Mouse (Mus musculus): Measurements from ENCODE around the gene Trim50.
"Not testable (repeated sequence)": the region's sequence is repeated elsewhere in the genome, so short reads cannot be mapped to it uniquely, and the experiment has no call there.

The Trim50 gene

DNA sequence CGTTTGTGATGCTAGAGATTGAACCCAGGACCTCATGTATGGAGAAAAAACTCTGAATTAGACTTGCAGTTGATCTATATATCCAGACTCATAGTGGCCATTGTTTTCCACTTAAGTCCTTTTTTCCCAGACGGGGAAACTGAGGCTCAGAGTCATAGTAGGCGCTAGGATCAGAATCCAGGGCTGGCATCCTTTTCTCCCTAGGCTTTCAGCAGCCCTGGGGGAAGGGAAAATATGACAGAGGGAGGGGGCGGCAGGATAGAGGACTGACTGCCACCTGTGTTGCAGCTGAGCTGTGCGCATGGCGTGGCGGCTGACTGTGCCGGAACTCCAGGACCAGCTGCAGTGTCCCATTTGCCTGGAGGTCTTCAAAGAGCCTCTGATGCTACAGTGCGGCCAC, at the start of gene Trim50:
Trim50 (plus strand) TSS at position 301 of the 400 bp plus-strand sequence.
- no peak for DNase-seq

DNA sequence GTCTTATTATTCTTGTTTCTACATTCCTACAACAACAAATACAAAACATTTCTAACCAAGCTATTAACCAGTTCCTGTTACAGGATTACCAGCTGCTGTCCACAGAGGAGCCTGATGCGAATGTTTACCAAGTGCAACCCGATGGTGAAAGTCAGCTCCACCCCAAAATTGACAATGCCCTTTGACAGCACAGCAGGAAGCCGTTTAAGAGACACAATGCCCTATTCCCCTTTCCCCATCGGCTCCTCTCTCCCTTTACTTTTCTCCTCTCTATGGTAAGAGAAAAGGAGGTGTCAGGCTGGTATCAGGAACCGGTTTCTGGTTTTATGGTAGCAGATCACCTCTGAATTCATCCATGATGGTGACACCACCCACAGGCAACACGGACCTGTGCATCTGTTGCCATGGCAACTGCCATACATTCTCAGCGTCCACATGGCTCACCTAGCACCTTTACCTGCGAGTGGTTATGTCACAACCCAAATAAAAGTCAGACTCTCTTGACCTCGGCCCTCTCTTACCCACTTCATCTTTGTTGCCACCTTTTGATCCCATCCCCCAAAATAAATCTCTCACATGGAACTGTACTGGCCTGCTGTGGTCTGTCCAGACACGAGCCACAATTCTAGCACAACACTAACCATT, 46.7 kb upstream of the Trim50 start:
- no peak for DNase-seq

DNA sequence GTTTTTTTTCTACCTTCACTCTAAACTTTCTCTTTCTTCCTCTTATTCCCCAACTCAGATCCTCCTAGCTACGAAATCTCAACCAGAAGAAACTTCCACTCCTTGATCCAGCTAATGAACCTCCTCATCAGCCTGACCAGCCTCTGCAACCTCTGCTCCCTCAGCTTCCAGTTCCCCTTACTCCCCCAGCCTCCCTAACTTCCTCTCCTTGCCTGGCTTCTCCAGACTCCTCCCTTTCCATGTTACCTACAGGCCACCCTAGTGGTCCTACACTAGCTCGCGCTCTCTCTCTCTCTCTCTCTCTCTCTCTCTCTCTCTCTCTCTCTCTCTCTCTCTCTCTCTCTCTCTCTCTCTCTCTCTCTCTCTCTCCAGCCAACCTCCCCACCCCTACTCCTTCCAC, 36.9 kb upstream of the Trim50 start:
- DNase-seq: no peak

DNA sequence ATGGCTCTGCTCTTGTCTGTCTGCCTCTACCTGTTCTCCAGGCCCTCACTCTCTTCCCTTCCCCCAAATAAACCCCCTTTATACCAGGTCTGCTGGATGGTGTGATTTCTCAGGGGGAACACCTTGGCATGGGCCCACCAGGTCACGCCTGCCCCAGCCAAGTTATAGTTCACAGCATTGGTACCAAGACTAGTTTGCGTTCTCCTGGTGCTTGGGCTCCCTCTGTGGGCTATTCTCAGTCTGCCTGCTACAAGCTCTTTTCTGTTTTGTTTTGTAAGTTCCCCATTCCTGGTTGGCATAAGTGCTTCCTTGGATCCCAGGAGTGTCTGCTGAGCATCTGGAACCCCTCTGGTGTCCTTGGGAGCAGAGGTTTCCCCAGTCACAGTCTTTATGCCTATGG, 33.2 kb upstream of the Trim50 start:
- DNase-seq: no peak

DNA sequence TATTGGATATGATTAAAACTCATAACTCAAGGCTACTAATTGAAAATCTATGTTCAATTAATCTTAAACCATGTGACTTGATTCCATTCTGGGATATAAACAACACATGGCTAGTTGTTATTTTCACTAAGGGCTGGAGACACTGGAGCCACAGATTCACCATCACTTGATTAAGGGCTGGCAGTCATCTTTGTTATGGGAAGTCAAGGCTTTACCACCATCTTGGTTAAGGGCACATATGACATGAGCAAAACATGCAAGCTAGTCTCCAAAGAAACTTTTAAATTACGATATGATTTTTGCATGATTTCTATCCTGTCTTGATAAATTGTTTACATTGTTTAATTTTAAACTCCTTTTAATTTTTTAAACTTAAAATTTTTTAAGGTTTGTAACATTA, 30.9 kb upstream of the Trim50 start:
- DNase-seq: no peak

DNA sequence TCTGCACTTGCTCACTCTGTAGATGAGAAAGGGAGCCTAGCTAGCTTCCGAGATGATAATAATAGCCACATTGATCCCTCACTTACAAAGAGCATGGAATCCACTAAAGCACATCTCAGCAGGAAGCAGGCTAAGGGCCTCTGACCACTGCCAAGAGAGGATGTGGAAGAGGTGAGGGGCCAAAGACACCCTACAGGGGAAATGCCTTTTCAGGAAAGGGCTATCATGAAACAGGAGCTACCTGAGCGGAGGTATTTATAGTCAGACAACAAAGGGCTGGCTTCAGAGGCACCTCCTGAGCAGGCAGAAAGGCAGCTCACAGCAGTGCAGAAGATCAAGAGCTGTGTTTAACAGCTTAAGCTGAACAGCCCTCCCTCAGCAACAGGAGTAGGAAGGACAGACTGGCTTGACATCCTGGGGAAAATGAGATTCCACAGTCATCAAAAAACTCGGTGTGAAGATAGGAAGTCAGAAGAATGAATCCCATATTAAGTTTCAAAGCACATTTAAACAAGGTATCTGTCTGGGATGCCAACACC, 26.9 kb upstream of the Trim50 start:
- no peak for DNase-seq

DNA sequence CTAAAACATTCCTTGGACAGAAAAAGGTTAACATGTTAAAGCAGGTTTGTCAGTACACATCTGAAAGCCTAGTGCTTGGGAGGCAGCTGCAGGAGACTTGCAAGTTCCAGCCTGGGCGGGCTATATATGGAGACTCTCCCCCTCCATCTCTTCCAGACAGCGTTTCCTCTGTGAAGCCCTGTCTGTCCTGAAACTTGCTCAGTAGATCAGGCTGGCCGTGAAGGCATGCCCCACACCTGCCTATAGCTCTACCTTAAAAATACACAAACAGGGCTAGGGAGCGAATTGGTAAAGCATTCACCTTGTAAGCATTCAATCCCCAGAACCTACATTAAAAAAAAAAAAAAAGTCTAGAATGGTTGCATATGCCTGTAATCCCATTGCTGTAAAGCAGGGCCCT, 23.6 kb upstream of the Trim50 start:
- no peak for DNase-seq

DNA sequence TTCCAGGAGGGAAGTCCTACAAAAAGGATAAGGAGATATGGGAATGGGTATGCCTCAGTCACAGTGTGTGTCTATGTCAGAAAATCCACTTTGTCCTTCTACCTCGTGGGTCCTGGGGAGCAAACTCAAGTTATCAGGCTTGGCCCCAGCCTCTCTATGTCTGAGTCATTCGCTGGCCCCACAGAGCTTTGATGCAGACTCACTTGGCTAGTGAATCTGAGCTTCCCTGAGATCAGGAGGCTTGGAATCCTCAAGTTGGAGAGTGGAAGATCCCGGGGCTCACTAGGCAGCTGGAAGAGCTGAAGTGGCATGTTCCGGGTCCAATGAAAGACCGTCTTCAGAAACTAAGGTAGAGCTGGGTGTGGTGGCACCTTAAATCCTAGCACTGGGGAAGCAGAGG, 22.9 kb upstream of the Trim50 start:
- DNase-seq: no peak

DNA sequence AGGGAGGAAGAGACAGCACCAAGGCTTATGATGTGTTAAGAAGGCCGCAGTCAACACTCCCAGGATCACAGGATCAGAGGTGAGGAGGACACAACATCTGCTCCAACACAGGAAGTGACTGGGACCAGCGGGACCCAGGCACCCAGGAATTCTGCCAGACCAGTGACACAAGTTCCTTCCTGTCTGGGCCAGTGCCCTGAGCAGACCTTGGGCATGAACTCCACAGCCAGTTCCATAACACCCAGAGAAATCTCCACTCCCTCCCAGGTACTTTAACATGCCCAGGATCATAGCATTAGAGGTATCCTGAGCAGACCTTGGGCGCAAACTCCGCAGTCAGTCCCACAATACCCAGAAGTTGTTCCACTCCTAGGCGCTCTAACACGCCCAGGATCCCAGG, 21.9 kb upstream of the Trim50 start:
- DNase-seq: no peak

DNA sequence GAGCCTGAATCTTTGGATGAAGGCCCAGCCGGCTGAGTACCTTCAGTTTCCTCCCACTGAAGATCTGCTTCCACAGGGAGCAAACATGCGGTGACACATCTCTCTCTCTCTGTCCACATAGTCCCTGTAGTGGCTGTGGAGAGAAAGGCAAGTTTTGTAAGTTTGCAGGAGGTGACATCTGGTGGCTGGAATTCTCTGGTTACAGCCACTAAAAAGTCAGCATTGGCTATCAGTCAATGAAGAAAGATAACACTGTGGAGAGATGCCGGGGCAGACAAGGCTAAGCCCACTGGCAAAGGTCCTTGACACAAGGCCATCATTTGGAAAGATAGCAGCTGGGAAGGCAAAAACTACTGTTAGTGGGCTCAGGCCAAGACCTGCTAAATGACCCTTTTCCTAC, 15.5 kb upstream of the Trim50 start:
- no peak for DNase-seq

DNA sequence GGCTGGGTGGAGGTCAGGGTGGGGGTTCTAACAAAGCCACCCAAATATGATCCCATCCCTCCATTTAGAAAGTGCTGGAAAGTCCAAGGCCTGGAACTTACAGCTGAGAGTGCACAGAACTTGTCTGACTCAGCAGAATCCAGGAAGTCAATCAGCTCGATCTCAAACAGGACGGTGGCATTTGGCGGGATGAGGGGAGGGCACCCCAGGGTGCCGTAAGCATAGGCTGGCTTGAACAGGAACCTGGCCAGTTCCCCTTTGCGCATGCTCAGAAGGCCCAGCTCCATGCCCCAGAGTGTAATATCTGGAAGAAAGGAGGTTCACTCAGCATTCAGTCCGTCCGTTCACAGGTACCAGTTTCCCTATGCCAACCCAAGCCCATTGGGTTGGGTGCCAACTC, 7.1 kb upstream of the Trim50 start:
- DNase-seq: peak; percentile 22

DNA sequence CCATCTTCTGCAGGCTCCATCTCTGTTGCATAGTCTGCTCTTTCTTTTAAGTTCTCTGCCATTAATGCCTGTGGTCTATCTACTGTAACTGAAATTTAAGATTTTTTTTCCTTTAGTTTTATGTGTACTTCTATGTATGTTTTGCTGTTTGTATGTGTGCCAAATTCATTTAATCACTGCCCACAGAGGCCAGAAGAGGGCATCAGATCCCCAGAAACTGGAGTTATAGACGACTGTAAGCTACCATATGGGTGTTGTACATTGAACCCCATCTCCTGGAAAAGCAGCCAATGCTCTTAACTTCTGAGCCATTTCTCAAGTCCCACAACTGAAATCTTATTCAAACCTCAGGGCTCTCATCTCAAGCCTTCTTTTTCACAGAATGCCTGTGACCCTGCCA, 6.7 kb upstream of the Trim50 start:
- no peak for DNase-seq

DNA sequence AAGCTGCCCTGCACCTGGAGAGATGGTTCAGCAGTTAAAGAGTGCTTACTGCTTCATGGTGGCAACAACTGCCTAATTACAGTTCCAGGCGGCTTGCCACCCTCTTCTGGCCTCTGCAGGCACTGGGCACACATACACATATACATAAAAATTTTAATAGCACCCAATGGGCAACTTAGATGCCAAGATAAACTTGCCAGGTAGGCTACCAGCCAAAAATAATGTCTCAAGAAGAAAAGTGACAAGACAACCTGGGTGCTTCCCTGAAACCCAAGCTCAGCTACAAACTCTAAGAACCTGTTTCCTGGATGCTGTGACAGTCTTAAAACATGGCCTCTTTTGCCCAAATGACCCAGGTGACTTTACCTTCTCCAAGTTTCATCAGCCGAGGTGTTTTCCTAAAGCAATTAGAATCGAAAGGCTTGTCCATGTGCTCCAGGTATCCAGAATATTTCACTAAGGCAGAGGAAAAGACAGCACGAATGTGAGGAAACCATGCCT, 5.5 kb upstream of the Trim50 start:
- DNase-seq: no peak

DNA sequence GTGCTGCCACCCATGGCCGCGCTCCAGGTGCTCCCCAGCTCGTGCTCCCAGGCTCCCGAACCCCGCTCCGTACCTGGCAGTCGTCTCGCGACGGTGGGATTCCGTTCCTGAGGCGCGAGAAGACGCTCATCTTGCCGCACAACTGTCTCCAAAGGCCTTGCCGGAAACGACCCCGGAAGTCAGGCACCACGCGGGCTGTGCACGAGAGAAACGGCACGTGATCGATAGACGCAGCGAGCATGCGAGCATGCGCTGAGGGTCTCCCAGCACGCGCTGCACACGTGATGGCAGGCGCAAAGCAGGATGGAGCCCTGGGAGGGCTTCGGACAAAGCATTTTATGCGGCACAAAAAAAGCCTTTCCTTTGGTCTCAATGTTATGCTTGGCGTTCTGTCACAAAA, 3.2 kb upstream of the Trim50 start, which contains the start of gene Fkbp6:
Fkbp6 (minus strand) TSS at position 183 of the 400 bp plus-strand sequence.
- DNase-seq: no peak

DNA sequence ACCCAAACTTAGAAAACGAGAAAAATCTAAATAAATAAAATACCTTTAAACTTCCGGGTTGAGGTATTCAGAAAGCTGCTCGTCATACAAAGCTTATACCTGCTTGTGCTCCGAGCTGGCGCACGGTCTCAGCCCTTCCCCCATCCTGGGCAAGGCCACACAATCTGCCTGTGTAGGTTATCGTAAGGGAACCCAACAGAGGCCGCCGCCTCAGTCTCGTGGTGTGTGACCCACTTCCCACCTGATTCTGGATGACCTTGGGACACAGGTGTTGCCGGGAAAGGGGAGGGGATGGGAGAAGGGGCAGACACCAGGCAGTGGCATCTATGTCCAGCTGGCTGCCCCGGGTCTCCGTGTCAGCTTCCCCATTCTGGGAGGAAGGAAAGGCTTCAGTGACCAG, 1.5 kb upstream of the Trim50 start:
- DNase-seq: no peak

DNA sequence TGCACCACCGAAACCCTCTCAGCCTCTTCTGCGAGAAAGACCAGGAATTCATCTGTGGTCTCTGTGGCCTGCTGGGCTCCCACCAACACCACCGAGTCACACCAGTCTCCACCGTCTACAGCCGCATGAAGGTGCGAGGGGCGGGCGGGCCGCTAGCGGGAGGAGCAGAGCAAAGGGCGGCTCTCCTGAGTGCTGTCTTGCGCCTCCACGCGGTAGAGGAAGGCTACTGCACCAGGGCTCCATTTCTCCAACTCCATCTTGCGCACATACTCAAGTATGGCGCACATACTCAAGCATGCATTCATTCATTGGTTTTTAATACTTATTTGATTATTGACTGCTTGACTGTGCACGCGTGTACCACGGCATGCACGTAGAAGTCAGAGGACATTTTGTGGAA, 469 bp downstream of the Trim50 start:
- DNase-seq: no peak

DNA sequence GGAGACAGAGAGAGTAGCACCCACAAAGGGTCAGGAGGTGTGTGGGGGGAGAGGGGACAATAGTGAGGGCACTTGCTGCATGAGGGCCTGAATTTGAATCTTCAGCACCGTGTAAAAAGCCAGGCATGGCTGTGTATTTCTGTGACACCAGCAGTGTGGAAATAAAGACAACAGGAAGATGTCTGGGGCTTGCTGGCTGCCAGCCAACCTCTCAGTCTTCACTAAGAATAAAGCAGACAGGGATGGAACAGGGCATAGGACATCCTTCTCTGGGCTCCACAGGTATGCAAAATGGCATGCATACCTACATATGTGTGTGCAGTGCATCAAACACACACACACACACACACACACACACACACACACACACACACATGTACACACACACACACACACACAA, 3.0 kb downstream of the Trim50 start:
- DNase-seq: no peak

DNA sequence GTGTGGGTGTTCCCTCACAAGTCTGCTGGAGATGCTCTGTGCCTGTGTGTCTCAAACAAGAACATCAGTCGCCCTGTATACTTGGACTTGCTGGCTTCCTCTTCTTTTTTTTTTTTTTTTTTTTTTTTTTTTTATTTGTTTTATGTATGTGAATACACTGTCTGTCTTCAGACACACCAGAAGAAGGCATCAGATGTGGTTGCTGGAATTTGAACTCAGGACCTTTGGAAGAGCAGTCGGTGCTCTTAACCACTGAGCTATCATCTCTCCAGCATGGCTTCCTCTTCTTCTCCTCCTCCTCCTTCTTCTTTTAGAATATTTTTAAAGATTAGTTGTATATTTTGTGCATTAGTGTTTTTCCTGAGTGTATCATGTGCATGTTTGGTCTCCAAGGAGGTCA, 4.5 kb downstream of the Trim50 start:
- no peak for DNase-seq

DNA sequence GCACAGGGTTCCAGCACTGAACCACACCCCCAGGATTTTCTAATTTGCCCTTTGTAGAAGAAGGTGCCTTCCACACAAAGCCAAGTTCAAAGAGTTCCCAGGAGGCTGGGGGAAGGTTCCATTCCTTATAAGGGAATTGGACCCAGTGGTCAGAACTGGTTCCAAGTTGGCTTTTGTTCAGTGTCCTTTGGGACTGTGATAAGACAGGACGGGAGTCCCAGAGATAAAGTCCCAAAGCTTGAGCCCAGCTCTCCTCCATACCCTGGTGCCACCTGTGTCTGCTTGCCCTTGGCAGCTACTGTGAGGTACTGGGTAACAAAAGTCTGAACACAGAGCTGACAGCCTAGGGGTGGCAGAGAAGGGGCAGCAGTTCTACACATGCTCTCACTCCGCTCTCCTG, 6.7 kb downstream of the Trim50 start:
- DNase-seq: no peak

DNA sequence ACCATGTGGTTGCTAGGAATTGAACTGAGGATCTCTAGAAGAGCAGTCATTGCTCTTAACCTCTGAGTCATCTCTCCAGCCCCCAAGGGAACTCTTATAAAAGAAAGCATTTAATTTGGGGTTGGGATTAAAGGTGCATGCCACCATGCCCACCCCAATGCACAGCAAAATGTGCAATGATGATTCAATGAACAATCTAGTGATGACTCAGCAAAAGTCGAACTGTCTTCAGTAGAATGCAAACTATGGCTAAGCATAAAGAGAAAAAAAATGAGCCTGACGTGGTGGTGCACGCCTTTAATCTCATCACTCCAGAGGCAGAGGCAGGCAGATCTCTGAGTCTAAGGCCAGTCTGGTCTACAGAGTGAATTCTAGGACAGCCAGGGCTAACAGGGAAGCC, 9.5 kb downstream of the Trim50 start:
- no peak for DNase-seq

DNA sequence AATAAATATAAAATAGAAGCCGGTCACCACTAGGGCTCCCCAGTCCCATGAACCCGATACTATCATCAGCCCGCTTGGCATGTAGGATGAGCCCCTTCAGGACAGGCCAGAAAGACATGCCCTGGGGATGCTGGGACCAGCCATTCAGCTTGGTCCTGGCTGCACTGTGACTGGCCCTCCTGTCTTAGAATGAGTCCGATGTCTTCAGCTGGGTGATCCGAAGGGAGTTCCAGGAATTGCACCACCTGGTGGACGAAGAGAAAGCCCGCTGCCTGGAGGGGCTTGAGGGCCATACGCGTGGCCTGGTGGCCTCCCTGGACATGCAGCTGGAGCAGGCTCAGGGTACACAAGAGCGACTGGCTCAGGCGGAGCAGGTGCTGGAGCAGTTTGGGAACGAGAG, 10.4 kb downstream of the Trim50 start:
- no peak for DNase-seq

DNA sequence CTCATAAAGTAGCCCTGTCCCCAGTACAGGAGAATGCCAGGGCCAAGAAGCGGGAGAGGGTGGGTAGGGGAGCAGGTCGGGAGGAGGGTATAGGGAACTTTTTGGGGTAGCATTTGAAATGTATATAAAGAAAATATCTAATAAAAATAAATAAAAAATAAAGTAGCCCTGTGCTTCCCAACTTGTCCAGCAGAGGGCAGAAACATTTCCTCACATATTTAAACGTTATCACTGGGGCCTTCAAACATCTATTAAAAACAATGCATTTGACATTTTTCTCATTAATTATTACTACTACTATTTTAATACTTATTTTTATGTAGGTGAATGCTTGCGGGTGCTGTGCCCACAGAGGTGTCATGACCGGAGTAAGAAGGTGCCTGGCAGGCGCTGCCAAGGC, 14.7 kb downstream of the Trim50 start:
- DNase-seq: no peak

DNA sequence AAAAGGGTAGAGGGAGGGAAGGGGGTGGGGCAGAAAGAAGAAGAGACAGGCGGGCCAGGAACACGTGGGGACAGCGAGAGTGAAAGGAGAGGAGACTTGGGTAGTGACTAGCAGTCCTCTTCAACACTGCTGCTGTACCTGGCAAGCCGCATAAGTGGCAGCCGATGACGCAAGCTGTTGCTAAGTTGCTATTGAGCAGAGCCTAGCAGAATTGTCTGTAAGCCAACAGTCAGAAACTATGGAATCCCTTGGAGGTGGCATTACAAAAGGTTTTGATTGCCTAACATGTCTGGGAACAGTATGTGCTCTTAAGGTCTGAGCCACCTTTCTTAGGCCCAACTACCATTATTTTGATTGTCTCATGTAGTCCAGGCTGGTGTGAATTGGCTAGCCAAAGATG, 15.2 kb downstream of the Trim50 start:
- no peak for DNase-seq

DNA sequence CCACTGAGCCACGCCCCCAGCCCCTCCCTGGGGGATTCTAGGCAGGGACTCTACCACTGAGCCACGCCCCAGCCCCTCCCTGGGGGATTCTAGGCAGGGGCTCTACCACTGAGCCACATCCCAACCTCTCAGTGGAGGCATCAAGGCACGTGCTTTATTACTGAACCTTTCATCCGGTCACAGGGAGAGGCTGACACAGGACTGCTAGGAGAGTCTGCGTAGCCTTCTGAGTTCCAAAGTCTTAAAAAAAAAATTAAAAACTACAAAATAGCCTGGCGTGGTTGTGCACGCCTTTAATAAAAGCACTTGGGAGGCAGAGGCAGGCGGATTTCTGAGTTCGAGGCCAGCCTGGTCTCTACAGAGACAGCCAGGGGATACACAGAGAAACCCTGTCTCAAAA, 16.1 kb downstream of the Trim50 start:
- not testable (repeated sequence) for DNase-seq
